12 mouse cellular contexts compared by ENCODE assay signal in genomic region chr12:80729758-80730530, GRCm38 (mm10). TPM values are rescaled to one million over a fixed set of nuclear protein-coding genes. Genes with fewer than 3 reads are reported as not detected.
DNase-seq lines count a peak whose midpoint lies in the region; ATAC-seq and TF ChIP-seq lines count a peak whose summit lies in the region.
"Had no signal": no experiment of that assay in that cellular context is flagged by ENCODE, and none has a peak within 500 bp of the region (broad histone marks: within the 10 kb centered on the region; RNA-seq: fewer than 3 reads in every experiment).

No protein-coding gene starts in this region.

- WGBS in liver, postnatal 0 days (ENCODE audit: insufficient replicate concordance): 57% methylated on average over 12 of the region's 12 CpGs

- H3K9me3 ChIP-seq in liver, postnatal 0 days (ENCODE audit: low read length): no peaks in the 10 kb centered on the region
- H3K9me3 ChIP-seq: embryonic facial prominence, embryonic 15.5 days; limb, embryonic 13.5 days had no signal

- TF ChIP-seq CTCF in liver, postnatal 0 days (IDR thresholded peaks at IDR 0.05; ENCODE audit: low read depth): no peak

- H3K27me3 ChIP-seq in liver, postnatal 0 days (ENCODE audit: insufficient read depth, low read length): no peaks in the 10 kb centered on the region
- H3K27me3 ChIP-seq: embryonic facial prominence, embryonic 15.5 days had no signal

- H3K4me2 ChIP-seq in liver, postnatal 0 days (ENCODE audit: low read depth, low read length): no peak overlapping the region

- no peaks in the 10 kb centered on the region for H3K4me1 ChIP-seq in liver, postnatal 0 days (ENCODE audit: insufficient read depth)
- H3K4me1 ChIP-seq: embryonic facial prominence, embryonic 15.5 days; limb, embryonic 13.5 days had no signal

- DNase-seq in cerebellum, postnatal 14 days: peak; percentile 20 to 31
- no peak for DNase-seq in cerebellum, adult 9-10 months
- peak; percentile 58 for DNase-seq in liver, postnatal 0 days
- no peak for DNase-seq in liver
- DNase-seq in layer of hippocampus, adult 9-10 months (ENCODE audit: low spot score): peak; percentile 45
- peak; percentile 32 to 36 for DNase-seq in lung, postnatal 4 days
- no peak for DNase-seq in T-cell, adult 2 months (ENCODE audit: low spot score)
- DNase-seq in kidney, postnatal 36 days: no peak
- DNase-seq: gastrocnemius, postnatal 36 days had no signal

- no peaks in the 10 kb centered on the region for H3K36me3 ChIP-seq in liver, postnatal 0 days (replicated peaks; ENCODE audit: insufficient read depth, low read length)
- H3K36me3 ChIP-seq: embryonic facial prominence, embryonic 15.5 days; limb, embryonic 13.5 days had no signal

- ATAC-seq in liver, postnatal 0 days: peak; percentile 87

- H3K4me3 ChIP-seq in liver, postnatal 0 days (ENCODE audit: low read depth, low read length): no peak overlapping the region
- H3K4me3 ChIP-seq: embryonic facial prominence, embryonic 15.5 days; limb, embryonic 13.5 days had no signal

- no peak overlapping the region for H3K9ac ChIP-seq in liver, postnatal 0 days (replicated peaks)
- H3K9ac ChIP-seq: embryonic facial prominence, embryonic 15.5 days; limb, embryonic 13.5 days had no signal

- H3K27ac ChIP-seq in liver, postnatal 0 days (ENCODE audit: low read depth): peak overlapping the region; percentile 64
- H3K27ac ChIP-seq: embryonic facial prominence, embryonic 15.5 days; kidney, postnatal 0 days; limb, embryonic 13.5 days had no signal

- peak; percentile 50; the same call in 1 of the 2 replicates for TF ChIP-seq EP300 in liver, postnatal 0 days (IDR thresholded peaks at IDR 0.05; ENCODE audit: low read depth)

RNA-seq across cellular contexts. Expression of gene Ccdc177, which starts 30.5 kb away (rescaled TPM):
- polyA plus RNA-seq in liver, postnatal 0 days (2015; fragmentation: Nextera tagmentation; extraction: Ambion mirVana): not detected in 2 replicates

RNA-seq across cellular contexts. Expression of gene Plekhd1, which starts 37.6 kb away (rescaled TPM):
- 0.13 TPM in 1 of 2 replicates, not detected in the other for polyA plus RNA-seq in liver, postnatal 0 days (2015; fragmentation: Nextera tagmentation; extraction: Ambion mirVana)

Comparison
In these comparisons a context has a peak if more than half of its experiments do, and no peak if none do; other contexts are left out.
1. DNase-seq: peak in cerebellum, postnatal 14 days (2 of 2), liver, postnatal 0 days (single experiment), layer of hippocampus, adult 9-10 months (single experiment) and lung, postnatal 4 days (2 of 2); none in cerebellum, adult 9-10 months (single experiment), liver (single experiment), T-cell, adult 2 months (single experiment) and kidney, postnatal 36 days (0 of 2).